Mouse (Mus musculus) C2C12 (cell line): ENCODE data around the gene Tmem82.

ENCODE experiments used
- CEBPB ChIP-seq: IDR thresholded peaks from one replicate; pipeline ENCODE4 v1.6.1; 2011; ENCODE audit warnings: low read depth, mild to moderate bottlenecking, control low read depth, moderate library complexity
- CTCF ChIP-seq: IDR thresholded peaks from one replicate; pipeline ENCODE4 v1.5.1; 2011; ENCODE audit not compliant: control insufficient read depth, insufficient read depth, insufficient read length

DNA sequence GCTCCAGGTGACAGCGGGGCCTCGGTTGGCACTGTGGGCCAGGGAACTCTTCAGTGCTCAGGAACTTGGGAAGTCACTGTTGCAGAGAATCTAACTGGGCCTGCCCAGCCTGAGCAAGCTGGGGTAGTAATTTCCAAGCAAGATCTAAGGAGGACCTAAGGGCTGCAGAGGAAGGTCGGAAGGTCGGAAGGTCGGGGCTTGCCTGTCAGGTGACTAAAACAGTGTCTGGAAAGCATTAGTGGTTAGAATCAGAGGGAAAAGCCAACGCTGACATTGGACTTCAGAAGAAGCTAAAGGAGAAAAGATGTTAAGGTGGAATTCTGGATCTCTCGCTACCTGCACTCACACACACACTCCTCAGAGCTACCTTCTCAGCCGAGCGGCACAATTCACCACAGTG lies 17.6 kb upstream of the Tmem82 start:
- no peak for TF ChIP-seq CTCF
- TF ChIP-seq CEBPB = no peak
